8 mouse cellular contexts compared by ENCODE assay signal in the genomic region with DNA sequence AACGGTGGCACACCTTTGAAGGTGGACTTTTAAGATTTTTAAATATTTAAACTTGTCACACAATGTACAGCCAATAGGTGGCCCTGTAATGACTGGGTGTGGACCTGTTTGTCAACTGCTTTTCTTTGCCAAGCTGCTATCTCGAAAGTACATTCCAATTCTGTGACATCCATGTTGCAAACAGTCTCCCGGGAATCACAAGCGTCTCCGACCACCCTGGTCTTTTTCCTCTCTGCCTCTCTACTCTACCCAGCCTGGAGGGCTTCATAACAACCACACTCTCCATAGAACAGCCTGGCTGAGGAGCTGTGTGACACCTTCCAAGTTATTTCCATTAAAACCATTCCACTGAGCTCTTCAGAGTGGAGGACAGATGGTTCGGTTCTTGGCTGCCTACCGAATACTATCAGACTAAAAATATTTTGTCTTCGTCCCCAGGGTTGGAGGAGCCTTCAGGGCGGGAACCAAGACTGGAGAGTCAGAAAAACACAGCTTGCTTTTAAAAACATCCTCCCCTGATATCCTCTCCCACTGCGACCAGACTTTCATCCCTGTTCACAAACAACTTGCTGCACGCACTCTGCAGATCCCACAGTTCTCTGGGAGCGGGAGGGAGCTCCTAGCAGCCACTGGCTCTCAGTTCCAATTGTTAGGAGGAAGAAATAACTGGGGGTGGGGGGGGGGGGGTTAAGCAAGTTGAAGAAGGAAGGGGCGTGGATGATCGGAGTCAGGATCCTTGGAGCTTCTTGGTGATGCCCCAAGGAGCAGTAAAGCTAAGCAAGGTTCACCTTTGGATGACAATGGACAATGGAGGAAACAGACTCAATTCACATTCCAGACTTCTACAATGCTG.
DNase-seq lines count a peak whose midpoint lies in the region; ATAC-seq lines count a peak whose summit lies in the region.

No protein-coding gene starts in this region.

- H3K4me1 ChIP-seq in heart, embryonic 13.5 days = peaks cover 35% of the 10 kb centered on the region

- DNase-seq in adrenal gland, postnatal 10 days = peak; percentile 37
- DNase-seq in adrenal gland, adult 8-10 months = no peak
- peak; percentile 55 for DNase-seq in urinary bladder, postnatal 14 days (ENCODE audit: low spot score)
- DNase-seq in urinary bladder, postnatal 25 days (ENCODE audit: low spot score) = no peak
- peak; percentile 78 for DNase-seq in layer of hippocampus, adult 9-11 months
- DNase-seq in right cerebral cortex, adult 2 months (ENCODE audit: low spot score in 2 of 2) = peak; percentile 62 to 64
- no peak for DNase-seq in retina, postnatal 1 day

- H3K9ac ChIP-seq in heart, embryonic 13.5 days = peak overlapping the region; percentile 26; the same call in 1 of the 2 replicates

- peak overlapping the region; percentile 43 for H3K4me2 ChIP-seq in heart, embryonic 13.5 days

- no peak; the same call in 1 of the 2 replicates for ATAC-seq in heart, embryonic 13.5 days (ENCODE audit: extremely low read depth, insufficient number of reproducible peaks, low FRiP score, low TSS enrichment)

- no peaks in the 10 kb centered on the region for H3K9me3 ChIP-seq in heart, embryonic 13.5 days

- no peak overlapping the region for H3K4me3 ChIP-seq in heart, embryonic 13.5 days

- H3K36me3 ChIP-seq in heart, embryonic 13.5 days = no peaks in the 10 kb centered on the region

- no peaks in the 10 kb centered on the region for H3K27me3 ChIP-seq in heart, embryonic 13.5 days (replicated peaks)

- WGBS in heart, embryonic 13.5 days = 27% methylated on average over 14 of the region's 14 CpGs

- peak overlapping the region; percentile 88 for H3K27ac ChIP-seq in heart, embryonic 13.5 days (replicated peaks)

Comparison
In these comparisons a context has a peak if more than half of its experiments do, and no peak if none do; other contexts are left out.
1. DNase-seq: peak in adrenal gland, postnatal 10 days (single experiment), urinary bladder, postnatal 14 days (single experiment), layer of hippocampus, adult 9-11 months (single experiment) and right cerebral cortex, adult 2 months (2 of 2); none in adrenal gland, adult 8-10 months (single experiment), urinary bladder, postnatal 25 days (single experiment) and retina, postnatal 1 day (single experiment).